ENCODE assay signal across 10 mouse cellular contexts in the genomic region with DNA sequence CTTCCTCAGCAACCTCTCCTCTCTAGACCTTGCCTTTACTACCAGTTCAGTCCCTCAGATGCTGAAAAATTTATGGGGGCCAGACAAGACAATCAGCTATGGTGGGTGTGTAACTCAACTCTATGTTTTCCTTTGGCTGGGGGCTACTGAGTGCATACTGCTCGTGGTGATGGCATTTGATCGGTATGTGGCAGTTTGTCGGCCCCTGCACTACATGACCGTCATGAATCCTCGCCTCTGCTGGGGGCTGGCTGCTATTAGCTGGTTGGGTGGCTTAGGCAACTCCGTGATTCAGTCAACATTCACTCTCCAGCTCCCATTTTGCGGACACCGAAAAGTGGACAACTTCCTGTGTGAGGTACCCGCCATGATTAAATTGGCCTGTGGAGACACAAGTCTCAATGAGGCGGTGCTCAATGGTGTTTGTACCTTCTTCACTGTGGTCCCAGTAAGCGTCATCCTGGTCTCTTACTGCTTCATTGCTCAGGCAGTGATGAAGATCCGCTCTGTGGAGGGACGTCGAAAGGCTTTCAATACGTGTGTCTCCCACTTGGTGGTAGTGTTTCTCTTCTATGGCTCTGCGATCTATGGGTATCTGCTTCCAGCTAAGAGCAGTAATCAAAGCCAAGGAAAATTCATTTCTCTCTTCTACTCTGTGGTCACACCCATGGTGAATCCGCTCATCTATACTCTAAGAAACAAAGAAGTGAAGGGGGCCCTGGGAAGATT. TPM values are rescaled to one million over a fixed set of nuclear protein-coding genes. Genes with fewer than 3 reads are reported as not detected.
DNase-seq lines count a peak whose midpoint lies in the region; ATAC-seq and TF ChIP-seq lines count a peak whose summit lies in the region.
"Had no signal": no experiment of that assay in that cellular context is flagged by ENCODE, and none has a peak within 500 bp of the region (broad histone marks: within the 10 kb centered on the region; RNA-seq: fewer than 3 reads in every experiment).

No protein-coding gene starts in this region.

- WGBS in kidney, embryonic 15.5 days: 39% methylated on average over 17 of the region's 17 CpGs

- TF ChIP-seq CTCF in testis, adult 2 months (IDR thresholded peaks at IDR 0.05; ENCODE audit: control insufficient read depth, insufficient read depth, insufficient replicate concordance, low read depth, low read length): peak; percentile 19; the same call in 1 of the 2 replicates

- peak; percentile 79 for ATAC-seq in kidney, embryonic 15.5 days (replicated peaks; ENCODE audit: low FRiP score)

- peaks cover 2% of the 10 kb centered on the region; the same call in 1 of the 2 replicates for H3K4me1 ChIP-seq in testis, adult 2 months (ENCODE audit: control insufficient read depth, insufficient read depth, low read length)
- 0 out of 2 replicates have a peak, but pooled peaks cover 2% of the 10 kb centered on the region for H3K4me1 ChIP-seq in kidney, embryonic 15.5 days

- DNase-seq in cerebellum, postnatal 10 days: peak; percentile 28 to 38
- no peak for DNase-seq in cerebellum, adult 11-12 months
- no peak for DNase-seq in testis, postnatal 14 days (ENCODE audit: low spot score)
- peak; percentile 37 for DNase-seq in thymus, postnatal 14 days
- DNase-seq in frontal cortex, postnatal 25 days (ENCODE audit: low spot score in 2 of 2): no peak
- no peak for DNase-seq in right cerebral cortex, postnatal 4 days

- no peaks in the 10 kb centered on the region for H3K36me3 ChIP-seq in testis, adult 2 months (ENCODE audit: control insufficient read depth, insufficient read depth, low read length)
- H3K36me3 ChIP-seq in kidney, embryonic 15.5 days: no peaks in the 10 kb centered on the region

- TF ChIP-seq POLR2A in testis, adult 2 months (IDR thresholded peaks at IDR 0.05; ENCODE audit: control insufficient read depth, low read depth, low read length): no peak

- H3K27ac ChIP-seq in testis, adult 2 months (ENCODE audit: control insufficient read depth, insufficient read depth, low read depth, low read length): no peak overlapping the region
- H3K27ac ChIP-seq in kidney, embryonic 15.5 days: no peak overlapping the region

- H3K4me3 ChIP-seq in testis, adult 2 months (ENCODE audit: control insufficient read depth, low read depth, low read length): peak overlapping the region; percentile 1; the same call in 1 of the 2 replicates
- H3K4me3 ChIP-seq in kidney, embryonic 15.5 days (replicated peaks): no peak overlapping the region
- H3K4me3 ChIP-seq: megakaryocyte, embryonic 14.5 days had no signal

- no peaks in the 10 kb centered on the region for H3K9me3 ChIP-seq in kidney, embryonic 15.5 days (replicated peaks)
- H3K9me3 ChIP-seq: megakaryocyte, embryonic 14.5 days had no signal

- H3K4me2 ChIP-seq in kidney, embryonic 15.5 days: peak overlapping the region; percentile 24; the same call in 1 of the 2 replicates

- no peaks in the 10 kb centered on the region for H3K27me3 ChIP-seq in testis, adult 2 months (ENCODE audit: control insufficient read depth, insufficient read depth, low read length)
- no peaks in the 10 kb centered on the region for H3K27me3 ChIP-seq in kidney, embryonic 15.5 days

- H3K9ac ChIP-seq in kidney, embryonic 15.5 days: no peak overlapping the region

RNA-seq across cellular contexts. Expression of a gene that starts 7.7 kb away (rescaled TPM):
- polyA plus RNA-seq in testis, adult 2 months (2012; rRNA removed): 1.5 TPM in 2 replicates
- polyA plus RNA-seq in kidney, embryonic 15.5 days (2015; fragmentation: Nextera tagmentation; extraction: Ambion mirVana): 1.4 and 1.7 TPM in 2 replicates

RNA-seq across cellular contexts. Expression of a gene that starts 8.6 kb away (rescaled TPM):
- polyA plus RNA-seq in testis, adult 2 months (2012; rRNA removed): not detected in 2 replicates
- not detected in 2 replicates for polyA plus RNA-seq in kidney, embryonic 15.5 days (2015; fragmentation: Nextera tagmentation; extraction: Ambion mirVana)
- polyA plus RNA-seq: frontal cortex, adult 2 months had no signal

RNA-seq across cellular contexts. Expression of a gene that starts 32.9 kb away (rescaled TPM):
- polyA plus RNA-seq in testis, adult 2 months (2012; rRNA removed): 127 and 130 TPM in 2 replicates
- 46.4 and 48.3 TPM in 2 replicates for polyA plus RNA-seq in kidney, embryonic 15.5 days (2015; fragmentation: Nextera tagmentation; extraction: Ambion mirVana)

RNA-seq across cellular contexts. Expression of a gene that starts 45.0 kb away (rescaled TPM):
- 11.2 and 14.3 TPM in 2 replicates for polyA plus RNA-seq in testis, adult 2 months (2012; rRNA removed)
- 5.4 and 6.1 TPM in 2 replicates for polyA plus RNA-seq in kidney, embryonic 15.5 days (2015; fragmentation: Nextera tagmentation; extraction: Ambion mirVana)

RNA-seq across cellular contexts. Expression of a gene that starts 45.1 kb away (rescaled TPM):
- 0.12 TPM in 1 of 2 replicates, not detected in the other for polyA plus RNA-seq in testis, adult 2 months (2012; rRNA removed)
- 2.5 and 2.6 TPM in 2 replicates for polyA plus RNA-seq in kidney, embryonic 15.5 days (2015; fragmentation: Nextera tagmentation; extraction: Ambion mirVana)

Comparison
In these comparisons a context has a peak if more than half of its experiments do, and no peak if none do; other contexts are left out.
1. DNase-seq: peak in cerebellum, postnatal 10 days (2 of 2) and thymus, postnatal 14 days (single experiment); none in cerebellum, adult 11-12 months (single experiment), testis, postnatal 14 days (single experiment), frontal cortex, postnatal 25 days (0 of 2) and right cerebral cortex, postnatal 4 days (single experiment).